Mouse (Mus musculus): ENCODE data around the gene Patj.
"Not testable (repeated sequence)": the region's sequence is repeated elsewhere in the genome, so short reads cannot be mapped to it uniquely, and the experiment has no call there.

Gene Patj

DNA sequence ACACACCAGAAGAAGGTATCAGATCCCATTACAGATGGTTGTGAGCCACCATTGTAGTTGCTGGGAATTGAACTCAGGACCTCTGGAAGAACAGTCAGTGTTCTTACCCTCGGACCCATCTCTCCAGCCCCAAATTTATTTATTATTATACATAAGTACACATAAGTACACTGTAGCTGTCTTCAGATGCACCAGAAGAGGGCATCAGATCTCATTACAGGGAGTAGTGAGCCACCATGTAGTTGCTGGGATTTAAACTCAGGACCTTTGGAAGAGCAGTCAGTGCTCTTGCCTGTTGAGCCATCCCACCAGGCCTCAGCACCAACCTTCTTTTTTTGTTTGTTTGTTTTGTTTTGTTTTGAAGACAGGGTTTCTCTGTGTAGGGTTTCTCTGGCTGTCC is 329.1 kb downstream of the Patj start:
- not testable (repeated sequence) for DNase-seq (ENCODE audit: low spot score in 2 of 2)

DNA sequence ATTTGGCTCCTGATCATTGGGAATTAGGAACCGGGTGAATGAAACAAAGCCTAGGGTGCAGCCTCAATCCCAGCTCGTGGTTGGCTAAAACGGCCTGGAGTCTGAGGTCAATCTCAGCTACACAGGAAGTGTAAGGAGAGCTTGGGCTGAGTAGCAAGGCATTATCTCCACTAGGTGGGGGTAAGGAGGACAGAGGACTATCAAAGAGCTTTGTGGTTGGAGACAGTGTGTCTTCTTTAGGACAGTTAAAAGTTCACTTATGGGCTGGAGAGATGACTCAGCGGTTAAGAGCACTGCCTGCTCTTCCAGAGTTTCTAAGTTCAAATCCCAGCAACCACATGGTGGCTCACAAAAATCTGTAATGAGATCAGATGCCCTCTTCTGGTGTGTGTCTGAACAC is 329.9 kb downstream of the Patj start:
- no peak for DNase-seq (ENCODE audit: low spot score in 2 of 2)

DNA sequence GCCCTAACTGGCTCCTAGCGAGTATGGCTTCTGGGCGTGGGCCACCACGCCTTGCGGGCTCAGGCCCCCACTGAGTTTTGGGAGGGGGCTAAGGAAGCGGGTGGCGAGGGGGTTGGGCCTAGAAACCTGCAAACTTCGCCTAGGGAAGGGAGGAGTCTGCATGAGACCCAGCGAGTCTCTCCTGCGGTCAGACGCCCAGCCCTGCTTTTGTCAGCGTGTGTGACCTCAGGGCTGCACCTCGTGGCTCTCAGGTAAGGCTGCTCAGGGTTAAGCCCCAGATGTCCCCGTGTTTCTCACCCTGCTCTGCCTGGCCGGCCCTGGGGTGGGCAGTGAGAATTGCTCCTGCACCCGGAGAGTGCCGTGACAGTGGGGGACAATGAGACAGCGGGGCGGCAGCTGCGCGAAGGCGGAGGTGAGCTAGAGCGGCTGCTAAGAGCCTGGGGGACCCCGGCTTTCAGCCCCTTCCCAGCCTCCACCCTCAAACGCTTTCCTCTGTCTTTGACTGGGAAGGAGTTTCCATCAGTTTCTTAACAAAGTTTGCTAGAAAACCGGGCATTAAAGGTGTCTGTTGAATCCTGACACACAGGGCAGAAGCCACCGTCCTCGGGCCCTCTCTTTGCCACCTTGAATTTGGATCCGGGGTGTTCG is 331.1 kb downstream of the Patj start, which contains the start of gene L1td1:
L1td1 (plus strand) TSS at position 145 of the 648 bp plus-strand sequence.
- DNase-seq (ENCODE audit: low spot score in 2 of 2): no peak

DNA sequence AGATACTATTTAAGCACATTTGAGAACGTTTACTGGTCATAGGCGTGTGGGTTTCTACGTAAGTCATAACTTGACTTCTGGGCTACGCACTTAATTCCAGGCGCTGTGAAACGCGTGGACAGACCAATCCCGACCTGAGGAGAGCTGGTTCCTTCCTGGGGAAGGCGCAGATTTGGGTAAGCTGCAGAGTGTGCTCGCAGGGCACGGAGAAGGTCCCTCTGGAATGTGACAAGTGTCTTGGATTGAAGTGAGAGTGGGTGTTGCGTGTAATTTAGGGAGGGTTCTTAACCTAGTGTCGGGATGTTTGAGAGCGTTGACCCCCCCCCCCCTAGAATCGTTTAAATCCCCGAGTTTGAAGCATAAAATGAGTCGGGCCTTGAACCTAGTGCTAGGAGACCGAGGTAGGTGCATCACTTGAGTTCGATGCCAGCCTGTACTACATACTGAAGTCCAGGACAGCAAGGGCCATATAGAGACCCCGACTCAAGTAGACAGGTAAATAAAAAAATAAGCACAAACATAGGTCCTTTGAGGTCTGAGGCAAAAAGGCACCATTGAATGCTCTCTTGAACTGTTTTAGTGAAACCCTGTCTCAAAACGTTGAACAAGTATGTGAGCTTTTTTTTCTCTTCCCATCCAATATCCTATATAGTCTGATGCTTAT is 331.8 kb downstream of the Patj start:
- no peak for DNase-seq (ENCODE audit: low spot score in 2 of 2)

DNA sequence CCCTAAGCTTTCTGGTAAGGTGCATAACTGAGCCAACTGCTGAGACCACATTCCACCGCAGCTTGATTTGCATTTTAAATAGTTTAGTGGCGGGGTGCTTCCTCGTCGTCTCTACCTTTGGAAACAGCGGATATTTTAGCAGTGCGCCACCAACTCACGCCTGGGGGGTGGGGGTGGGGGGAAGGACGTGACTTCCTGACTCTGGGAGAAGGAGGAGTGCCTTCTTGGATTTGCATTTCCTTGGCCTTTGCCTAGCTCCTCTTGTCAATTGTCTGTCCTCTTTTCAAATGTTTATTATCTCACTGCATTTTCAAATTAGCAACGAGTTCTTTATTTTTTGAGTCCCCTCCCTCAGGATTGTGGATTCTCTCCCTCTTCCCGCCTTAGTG is 332.4 kb downstream of the Patj start:
- DNase-seq (ENCODE audit: low spot score in 2 of 2): no peak

DNA sequence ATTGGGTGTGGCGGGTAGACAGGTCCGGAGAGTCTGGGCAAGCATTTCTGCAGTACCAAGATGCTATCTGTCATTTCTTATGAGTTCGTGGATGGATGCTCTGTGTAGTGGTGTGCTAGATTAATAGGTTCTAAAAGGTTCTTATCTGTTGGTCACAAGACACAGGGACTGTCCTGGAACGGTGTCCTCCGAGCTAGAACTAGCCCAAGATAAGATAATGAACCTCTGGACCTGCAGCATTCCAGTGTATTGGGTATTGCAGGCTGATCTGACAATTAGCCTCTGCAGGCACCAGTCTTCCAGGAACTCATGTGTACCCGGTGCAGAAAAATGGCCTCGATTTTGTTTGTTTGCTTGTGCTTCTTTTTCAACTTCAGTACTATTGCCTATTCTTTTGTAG is 333.1 kb downstream of the Patj start:
- DNase-seq (ENCODE audit: low spot score in 2 of 2): no peak

DNA sequence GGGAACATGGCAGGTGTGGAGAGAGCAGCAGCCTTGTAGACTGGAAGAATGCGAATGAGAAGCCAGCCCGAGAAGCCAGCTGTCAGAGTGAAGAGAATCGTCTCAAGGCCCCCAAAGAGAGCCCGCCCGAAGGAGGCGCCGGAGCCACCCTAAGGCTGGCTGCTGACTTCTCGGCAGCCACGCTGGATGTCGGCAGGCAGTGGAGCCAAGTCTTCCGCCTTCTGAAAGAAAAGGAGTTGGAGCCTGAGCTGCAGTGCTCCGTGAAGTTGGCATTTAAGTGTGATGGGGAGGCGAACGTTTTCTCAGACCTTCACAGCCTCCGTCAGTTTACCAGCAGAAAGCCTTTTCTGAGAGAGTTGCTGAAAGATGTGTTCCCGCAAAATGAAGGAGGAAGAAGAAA is 338.1 kb downstream of the Patj start:
- no peak for DNase-seq (ENCODE audit: low spot score in 2 of 2)

DNA sequence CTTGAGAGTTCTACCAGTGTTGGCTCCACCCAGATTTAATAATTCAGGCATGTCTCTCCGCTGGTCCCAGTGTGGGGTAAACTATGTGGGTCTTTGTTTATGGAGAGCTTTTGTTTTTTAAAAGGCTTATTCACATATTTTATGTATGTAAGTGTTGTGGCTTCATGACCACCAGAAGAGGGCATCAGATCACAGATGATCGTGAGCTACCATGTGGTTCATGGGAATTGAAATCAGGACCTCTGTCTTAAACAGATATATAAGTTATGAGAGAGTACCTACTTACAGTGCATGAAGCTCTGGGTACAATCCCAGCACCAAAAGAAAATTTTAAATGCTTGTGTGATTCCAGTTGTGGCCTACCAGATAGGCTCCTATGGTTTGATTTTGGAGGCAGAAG is 344.2 kb downstream of the Patj start:
- no peak for DNase-seq (ENCODE audit: low spot score in 2 of 2)

DNA sequence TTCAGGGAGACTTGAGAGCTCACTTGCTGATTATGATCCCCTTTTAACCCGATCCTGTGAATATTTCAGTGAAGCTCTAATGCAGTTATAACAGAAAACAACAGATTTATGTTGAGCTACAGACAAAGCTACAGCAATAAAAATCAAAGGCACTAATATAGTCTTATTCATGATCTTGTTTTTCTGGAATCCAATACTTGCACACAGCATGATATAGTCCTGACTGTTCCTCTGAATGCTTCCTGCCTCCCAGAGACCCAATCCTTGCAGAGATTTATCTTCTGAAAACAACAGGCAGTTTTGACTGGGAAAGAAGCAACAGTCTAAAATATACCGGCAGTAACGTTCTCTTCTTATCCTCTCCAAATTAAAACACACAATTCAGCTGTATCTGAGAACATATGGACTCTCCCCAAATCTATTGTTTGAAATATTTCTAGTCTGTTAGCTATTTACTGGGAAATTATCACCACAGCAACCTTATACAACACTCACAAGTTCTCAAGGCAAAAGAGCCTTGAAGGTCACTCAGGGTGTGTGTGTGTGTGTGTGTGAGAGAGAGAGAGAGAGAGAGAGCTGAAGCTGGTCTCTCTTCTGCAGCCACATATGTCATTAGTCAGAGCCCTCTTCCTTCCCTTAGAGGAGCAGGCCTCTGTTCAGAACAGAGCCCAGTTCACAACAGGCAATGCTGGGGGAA is 347.8 kb downstream of the Patj start:
- DNase-seq (ENCODE audit: low spot score in 2 of 2): no peak

DNA sequence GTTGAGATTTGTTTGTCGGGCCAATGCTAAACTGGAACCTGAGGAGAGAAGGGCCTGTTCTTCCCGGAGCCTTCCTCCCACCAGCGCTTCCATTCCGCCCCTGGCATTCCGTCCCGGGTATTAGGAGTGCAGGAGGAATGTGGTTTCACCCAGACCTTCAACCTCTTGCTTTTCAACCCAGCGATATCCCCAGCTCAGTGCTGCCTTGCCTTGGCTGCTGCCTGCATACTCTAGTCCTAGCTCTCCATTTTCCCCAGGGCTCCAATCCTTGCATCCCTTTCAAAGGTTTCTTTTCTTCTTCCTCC is 348.3 kb downstream of the Patj start:
- no peak for DNase-seq (ENCODE audit: low spot score in 2 of 2)

DNA sequence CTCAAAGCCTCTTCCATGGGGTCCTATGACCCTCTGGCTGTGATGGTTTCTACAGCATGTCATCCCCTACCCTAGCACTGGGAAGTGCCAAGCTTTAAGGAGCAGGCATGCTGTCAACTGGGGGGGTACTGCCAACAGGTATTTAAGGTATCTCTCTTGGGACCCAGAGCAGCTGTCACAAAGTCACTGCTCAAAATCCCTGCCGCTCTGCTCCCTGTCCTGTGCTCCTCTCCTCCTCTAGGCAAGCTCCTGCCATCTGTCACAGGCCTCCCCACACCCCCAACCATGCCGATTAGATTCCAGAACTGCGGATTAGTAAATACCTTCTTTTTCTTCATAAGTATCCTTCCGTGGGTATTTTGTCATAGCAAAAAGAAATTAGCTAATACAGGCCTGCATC is 358.9 kb downstream of the Patj start:
- no peak for DNase-seq (ENCODE audit: low spot score in 2 of 2)

DNA sequence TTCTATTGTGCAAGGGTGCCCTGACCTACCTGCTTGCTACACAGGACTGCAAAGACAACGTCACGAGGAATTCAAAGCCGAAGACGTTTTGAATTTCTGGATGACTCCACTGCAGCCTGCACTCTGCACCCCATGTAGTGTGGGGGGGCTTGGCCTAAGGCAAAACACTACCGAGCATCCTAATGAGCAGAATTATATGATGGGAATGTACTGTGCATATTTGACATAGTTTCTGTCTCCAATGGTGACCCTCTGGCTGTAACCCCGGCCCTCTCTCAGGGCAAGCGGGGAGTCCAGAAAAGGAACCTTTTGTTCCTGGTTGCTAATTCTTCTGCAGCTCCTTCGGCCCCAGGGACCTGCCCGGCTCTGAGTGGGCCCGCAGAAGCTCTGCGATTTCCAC is 360.6 kb downstream of the Patj start:
- DNase-seq (ENCODE audit: low spot score in 2 of 2): no peak

DNA sequence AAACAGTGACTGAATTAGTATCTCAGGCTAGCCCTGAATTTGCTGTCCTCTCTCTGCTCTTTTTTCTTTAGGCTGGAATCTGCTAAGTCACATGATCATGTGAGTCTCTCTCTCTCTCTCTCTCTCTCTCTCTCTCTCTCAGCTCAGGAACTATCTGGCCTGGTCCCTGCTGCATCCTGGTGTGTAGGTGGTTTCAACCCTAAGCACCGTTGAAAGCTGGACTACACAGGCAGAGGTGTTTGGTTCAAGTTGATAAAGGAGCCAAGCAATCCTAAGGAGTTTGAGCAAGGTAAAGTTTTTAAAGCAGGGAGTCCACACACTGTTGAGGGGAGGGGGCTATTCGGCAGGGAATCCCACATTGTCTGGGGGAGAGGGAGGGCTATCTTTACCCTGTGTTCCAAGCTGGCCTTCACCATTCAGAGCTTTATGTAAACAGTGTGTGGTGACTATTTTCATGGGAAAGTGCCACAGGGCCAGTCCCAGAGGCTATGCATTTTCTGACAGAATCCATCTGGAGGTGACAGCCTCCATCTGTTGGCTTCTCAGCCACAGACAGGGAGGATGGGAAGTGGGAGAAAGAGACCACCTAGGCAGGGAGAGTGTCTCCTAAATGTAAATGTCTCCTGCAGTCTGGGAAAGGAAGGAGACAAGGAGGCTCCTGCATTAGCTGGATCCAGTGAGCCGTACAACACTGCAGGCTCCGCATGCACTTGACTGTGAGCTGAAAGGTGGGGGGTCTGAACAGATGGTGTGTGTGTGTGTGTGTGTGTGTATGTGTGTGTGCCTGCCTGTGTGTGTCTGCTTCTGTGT is 362.6 kb downstream of the Patj start:
- DNase-seq (ENCODE audit: low spot score in 2 of 2): no peak

DNA sequence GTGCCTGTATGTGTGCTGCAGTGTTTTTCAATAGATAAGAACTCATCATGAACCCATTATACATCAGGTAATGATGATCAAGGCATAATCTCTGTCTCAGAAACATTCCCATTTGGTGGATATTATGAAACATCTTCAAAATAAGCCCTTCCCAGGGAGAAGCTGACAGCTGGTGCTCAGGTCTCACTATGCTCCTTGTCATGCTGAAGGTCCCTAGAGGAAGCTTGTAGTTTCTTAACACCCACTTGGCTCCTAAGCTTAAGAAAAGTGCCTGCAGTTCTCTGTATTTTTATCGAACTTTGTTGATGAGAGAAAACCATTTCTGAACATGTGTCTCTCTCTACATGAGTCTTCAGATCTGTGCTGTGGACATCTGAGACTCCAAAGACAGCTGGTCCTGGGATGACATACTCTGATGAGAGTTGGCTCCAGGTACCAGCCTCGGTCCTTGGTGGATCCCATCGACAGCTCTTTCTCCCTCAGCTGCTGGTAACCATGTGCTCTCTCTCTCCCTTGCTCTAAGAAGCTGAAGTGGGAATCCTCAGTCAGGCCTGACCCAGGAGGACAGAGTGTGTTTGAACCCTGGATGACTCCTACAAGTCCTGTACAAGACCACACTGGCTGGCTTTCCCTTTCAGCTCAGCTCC is 363.4 kb downstream of the Patj start:
- no peak for DNase-seq (ENCODE audit: low spot score in 2 of 2)

DNA sequence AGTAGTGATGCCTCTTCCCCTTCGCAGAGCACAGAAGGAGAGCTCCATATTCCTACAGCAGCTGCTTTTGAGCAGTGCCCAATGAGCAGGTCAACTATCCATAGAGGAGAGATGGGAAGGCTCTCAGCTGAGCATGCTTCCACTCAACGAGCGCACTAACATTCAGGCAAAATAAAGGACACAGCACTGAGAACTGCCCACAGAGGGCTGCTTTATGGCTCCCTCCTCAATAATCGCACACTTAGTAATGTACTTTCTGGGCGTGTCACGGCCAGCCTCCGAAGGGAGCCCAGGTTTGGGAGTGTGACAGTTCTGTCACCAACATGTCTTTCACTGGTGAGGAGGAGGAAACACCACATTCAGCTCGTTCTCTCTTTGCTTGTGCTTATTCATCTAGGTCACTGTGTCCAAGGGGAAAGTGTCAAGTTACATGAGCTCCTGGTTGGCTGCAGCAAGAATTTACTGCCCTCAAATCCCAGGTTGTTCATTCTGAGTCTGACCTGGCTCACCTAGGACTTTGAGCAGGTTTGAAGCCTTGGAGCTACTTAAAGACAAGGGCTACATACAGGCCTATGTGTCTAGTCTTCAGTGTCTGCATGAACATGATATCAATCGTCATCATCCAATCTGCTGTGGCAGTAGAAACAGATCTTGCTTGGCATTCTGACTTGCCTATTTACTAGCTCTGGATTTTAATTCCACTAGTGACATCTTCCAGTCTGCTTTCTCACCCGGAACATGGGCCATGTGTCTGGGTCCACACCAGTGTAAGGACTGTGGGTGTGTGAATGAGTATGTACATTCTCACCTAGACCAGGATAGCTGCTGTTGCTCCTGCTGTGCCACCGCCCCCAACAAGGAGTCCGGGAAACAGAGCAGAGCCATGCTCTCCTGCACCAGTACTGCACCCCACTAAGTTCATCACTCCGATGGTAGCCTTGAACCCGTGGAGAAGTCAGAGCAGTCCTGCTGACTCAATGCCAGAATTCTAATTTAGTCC is 371.8 kb downstream of the Patj start:
- DNase-seq (ENCODE audit: low spot score in 2 of 2): no peak

All from spleen, postnatal 36 days (tissue).